Mouse (Mus musculus) heart, postnatal 0 days (tissue): Measurements from ENCODE around the gene Rpap3. TPM values are rescaled to one million over a fixed set of nuclear protein-coding genes. Genes with fewer than 3 reads are reported as not detected.
"Not testable (repeated sequence)": the region's sequence is repeated elsewhere in the genome, so short reads cannot be mapped to it uniquely, and the experiment has no call there.

Source experiments
- ATAC-seq: fragments of 200-750 bp; cut with Nextera tagmentation; 2 replicates; pipeline ENCODE4 v1.8.0; 2017; ENCODE audit warnings: low read depth, moderate number of reproducible peaks, moderate library complexity; ENCODE audit not compliant: insufficient read depth
- DNase-seq: peaks from one replicate; pipeline ENCODE4 v3.0.0-alpha.2; 2016; ENCODE audit warnings: low spot score
- H3K27ac ChIP-seq: fragments of 300-500 bp; sonication (generic); 2 replicates; pipeline ENCODE4 v1.5.1; 2014; ENCODE audit warnings: low read depth, mild to moderate bottlenecking
- H3K27me3 ChIP-seq: fragments of 300-500 bp; sonication (generic); 2 replicates; pipeline ENCODE4 v1.6.1; 2014; ENCODE audit warnings: low read length, mixed read lengths; ENCODE audit not compliant: control insufficient read depth, insufficient read depth
- H3K36me3 ChIP-seq: fragments of 300-500 bp; sonication (generic); replicated peaks from 2 replicates; pipeline ENCODE4 v1.6.1; 2014; ENCODE audit warnings: low read length, mixed read lengths; ENCODE audit not compliant: control insufficient read depth, insufficient read depth
- H3K4me1 ChIP-seq: fragments of 300-500 bp; sonication (generic); 2 replicates; pipeline ENCODE4 v1.6.1; 2014; ENCODE audit warnings: antibody characterized with exemption; ENCODE audit not compliant: control insufficient read depth, insufficient read depth
- H3K4me2 ChIP-seq: fragments of 300-500 bp; sonication (generic); 2 replicates; pipeline ENCODE4 v1.6.1; 2014; ENCODE audit warnings: low read depth, mild to moderate bottlenecking, low read length, moderate library complexity
- H3K4me3 ChIP-seq: fragments of 300-500 bp; sonication (generic); 2 replicates; pipeline ENCODE4 v1.5.1; 2014; ENCODE audit warnings: low read depth, low read length
- H3K9ac ChIP-seq: fragments of 300-500 bp; sonication (generic); replicated peaks from 2 replicates; pipeline ENCODE4 v1.6.1; 2014; ENCODE audit warnings: low read depth, low read length, mixed read lengths
- H3K9me3 ChIP-seq: fragments of 300-500 bp; sonication (generic); replicated peaks from 2 replicates; pipeline ENCODE4 v1.6.1; 2016; ENCODE audit warnings: low read length; ENCODE audit not compliant: control insufficient read depth
- CTCF ChIP-seq: IDR thresholded peaks from 2 replicates; pipeline ENCODE4 v1.5.1; 2016; ENCODE audit warnings: antibody characterized with exemption, control low read depth, low read depth
- EP300 ChIP-seq: IDR thresholded peaks from 2 replicates; pipeline ENCODE4 v1.6.1; 2016; ENCODE audit warnings: antibody characterized with exemption, low read depth
- WGBS: fragments of 180-500 bp; shearing (Covaris S2); extraction: QIAGEN DNeasy Blood & Tissue Kit; methylation state at CpG from one replicate; pipeline ENCODE4 v1.1.7; 2014; 5-methylcytosine and 5-hydroxymethylcytosine counted together
- polyA plus RNA-seq: library from polyadenylated mRNA; unstranded; fragments of >200 nt; fragmentation: Nextera tagmentation; extraction: Ambion mirVana; gene quantifications from 2 replicates; pipeline ENCODE4 v1.2.1, GENCODE M21; 2015
- total RNA-seq: library from RNA; depleted of rRNA; stranded (reverse); fragments of >200 nt; gene quantifications from 2 replicates; pipeline ENCODE4 v1.2.3, GENCODE M21; 2014; ENCODE audit warnings: low replicate concordance

Rpap3 gene
- total and polyA plus RNA-seq, 2 experiments from 2014 or later = 14.7 to 19.5 TPM

DNA sequence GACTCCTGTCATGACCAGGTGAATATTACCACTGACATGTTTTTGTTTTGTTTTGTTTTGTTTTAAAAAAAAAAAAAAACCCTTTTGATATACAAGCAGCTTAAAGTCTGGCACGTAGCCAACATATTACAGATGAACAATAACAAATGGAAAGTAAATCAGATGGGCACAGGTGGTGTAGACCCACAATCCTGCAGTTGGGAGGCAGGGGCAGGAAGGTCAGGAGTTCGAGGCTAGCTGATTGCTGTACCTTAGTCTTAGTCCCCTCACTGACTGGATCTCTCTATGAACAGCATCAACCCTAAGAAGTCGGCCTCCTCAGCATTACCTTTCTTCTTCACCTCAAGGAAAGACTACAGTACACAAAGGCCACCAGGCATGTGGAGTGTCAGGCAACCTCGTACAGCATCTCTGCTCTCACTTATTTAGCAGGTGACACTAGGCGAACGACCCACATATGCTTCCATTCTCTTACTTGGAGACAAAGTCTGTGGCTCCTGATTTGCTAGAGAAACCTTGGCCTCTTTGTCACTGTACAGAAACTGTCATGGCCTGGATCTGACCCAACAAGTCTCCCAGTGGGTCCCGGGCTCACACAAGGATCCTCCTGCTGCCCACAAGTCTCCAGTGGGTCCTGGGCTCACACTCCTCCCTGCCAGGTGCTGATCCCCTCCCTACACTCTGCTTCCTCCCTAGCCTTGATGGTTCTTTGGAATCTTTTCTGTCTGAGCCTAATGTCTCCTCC is 32.2 kb downstream of the Rpap3 start:
- WGBS = 85% methylated on average over 7 of the region's 7 CpGs

DNA sequence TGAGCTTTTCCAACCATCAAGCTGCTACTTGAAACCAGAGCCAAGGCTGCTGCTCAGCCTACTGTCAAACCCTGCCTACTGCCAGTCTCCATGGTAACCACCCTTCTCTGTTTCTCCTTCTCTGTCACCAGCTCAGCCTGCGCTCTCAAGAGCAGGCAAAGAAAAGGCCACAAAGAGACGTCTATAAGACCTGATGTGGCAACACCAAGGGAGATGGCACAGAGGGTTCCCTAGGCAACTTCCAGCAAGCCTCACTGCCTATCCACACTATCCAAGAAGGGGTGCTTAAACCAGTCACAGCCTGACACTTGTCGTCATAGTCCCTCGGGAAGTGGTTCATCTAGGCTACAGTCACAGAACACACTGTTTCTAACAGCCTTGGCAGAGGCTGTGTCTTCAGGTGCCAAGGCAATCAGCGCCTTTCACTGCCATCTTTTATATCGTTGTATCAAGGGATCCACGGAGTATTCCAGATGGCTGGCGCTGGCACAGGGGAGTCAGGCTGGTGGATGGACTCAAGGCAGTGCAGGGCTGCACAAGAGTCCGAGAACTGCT is 33.3 kb downstream of the Rpap3 start:
- Histone ChIP-seq H3K4me2 (no peak overlapping the region), H3K27ac (no peak overlapping the region), H3K4me3 (no peak overlapping the region), H3K27me3 (no peaks in the 10 kb centered on the region), H3K36me3 (peaks cover 35% of the 10 kb centered on the region), H3K4me1 (0 out of 2 replicates have a peak, but pooled peaks cover 10% of the 10 kb centered on the region), H3K9ac (no peak overlapping the region), H3K9me3 (no peaks in the 10 kb centered on the region)
- no peak for TF ChIP-seq CTCF
- WGBS = 73% methylated on average over 9 of the region's 9 CpGs
- ATAC-seq = no peak
- DNase-seq = no peak

More for the DNA sequence above, 32.2 kb downstream of the Rpap3 start:
- no peak for ATAC-seq
- no peak for DNase-seq
- no peak overlapping the region for H3K4me2 ChIP-seq
- H3K4me1 ChIP-seq = 0 out of 2 replicates have a peak, but pooled peaks cover 10% of the 10 kb centered on the region
- no peak overlapping the region for H3K9ac ChIP-seq
- peaks cover 46% of the 10 kb centered on the region for H3K36me3 ChIP-seq
- H3K9me3 ChIP-seq = no peaks in the 10 kb centered on the region
- H3K4me3 ChIP-seq = no peak overlapping the region
- TF ChIP-seq EP300 = no peak
- TF ChIP-seq CTCF = no peak
- no peaks in the 10 kb centered on the region for H3K27me3 ChIP-seq
- no peak overlapping the region for H3K27ac ChIP-seq

DNA sequence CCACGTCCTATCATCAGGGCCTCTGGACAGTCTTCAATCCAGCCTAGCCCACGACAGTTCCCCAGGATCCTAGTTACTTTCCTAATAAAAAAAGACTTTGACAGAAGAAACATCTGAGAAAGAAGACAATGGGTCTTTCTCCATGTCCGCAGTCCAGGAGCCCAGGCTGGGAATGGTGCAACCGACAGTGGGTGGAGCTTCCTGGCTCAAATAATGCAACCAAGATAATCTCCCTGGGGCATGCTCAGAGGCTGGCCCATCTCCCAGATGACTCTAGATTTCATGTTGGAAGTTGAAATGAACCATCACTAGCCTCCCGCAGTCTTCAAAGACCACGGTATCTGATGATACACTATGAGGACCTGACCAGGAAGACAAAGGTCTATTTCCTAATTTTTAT is 35.1 kb downstream of the Rpap3 start:
- H3K27ac ChIP-seq = no peak overlapping the region
- peaks cover 18% of the 10 kb centered on the region for H3K36me3 ChIP-seq
- H3K9me3 ChIP-seq = no peaks in the 10 kb centered on the region
- H3K27me3 ChIP-seq = no peaks in the 10 kb centered on the region
- H3K9ac ChIP-seq = no peak overlapping the region
- no peak for DNase-seq
- H3K4me1 ChIP-seq = 0 out of 2 replicates have a peak, but pooled peaks cover 10% of the 10 kb centered on the region
- no peak overlapping the region for H3K4me3 ChIP-seq
- ATAC-seq = no peak
- no peak overlapping the region for H3K4me2 ChIP-seq
- TF ChIP-seq CTCF (no peak), EP300 (no peak)
- 48% methylated on average over 6 of the region's 6 CpGs for WGBS

DNA sequence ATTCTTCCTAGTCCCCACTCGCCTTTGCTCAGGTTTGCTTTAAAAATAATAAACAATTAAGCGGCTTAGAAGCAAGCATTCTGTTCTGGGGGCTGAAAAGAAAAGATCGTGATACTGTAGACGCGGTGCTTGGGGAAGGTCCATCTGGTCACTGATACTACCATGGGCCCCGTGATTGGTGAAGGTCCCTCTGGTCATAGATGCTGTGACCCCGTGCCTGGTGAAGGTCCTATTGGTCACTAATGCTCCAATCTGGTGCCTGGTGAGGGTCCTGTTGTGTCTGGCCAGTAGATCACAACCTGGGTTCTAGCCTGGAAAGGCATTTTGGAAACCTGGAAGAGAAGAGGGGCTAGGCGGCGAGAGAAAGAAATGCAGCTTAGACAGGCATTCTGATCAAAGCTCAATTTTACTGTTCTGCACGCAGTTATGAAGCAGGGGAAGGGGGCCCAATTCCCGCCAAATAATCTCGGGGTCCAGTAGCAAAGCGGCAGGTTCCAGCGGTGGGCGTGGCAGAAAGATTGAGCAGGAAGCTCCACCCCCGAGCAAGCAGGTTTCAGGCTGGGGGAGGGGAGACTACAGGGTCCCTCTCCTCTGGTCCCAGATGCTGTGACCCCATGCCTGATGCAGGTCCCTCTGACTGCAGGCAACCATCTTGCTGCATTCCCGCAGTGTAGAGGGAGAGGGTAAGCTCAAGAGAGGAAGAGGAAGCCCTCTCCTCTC is 37.3 kb downstream of the Rpap3 start:
- DNase-seq, H3K4me1 ChIP-seq, H3K9ac ChIP-seq, ATAC-seq, H3K4me3 ChIP-seq, H3K27me3 ChIP-seq, H3K9me3 ChIP-seq, H3K36me3 ChIP-seq, H3K27ac ChIP-seq, H3K4me2 ChIP-seq: not testable (repeated sequence)
- 78% methylated on average over 17 of the region's 17 CpGs for WGBS

DNA sequence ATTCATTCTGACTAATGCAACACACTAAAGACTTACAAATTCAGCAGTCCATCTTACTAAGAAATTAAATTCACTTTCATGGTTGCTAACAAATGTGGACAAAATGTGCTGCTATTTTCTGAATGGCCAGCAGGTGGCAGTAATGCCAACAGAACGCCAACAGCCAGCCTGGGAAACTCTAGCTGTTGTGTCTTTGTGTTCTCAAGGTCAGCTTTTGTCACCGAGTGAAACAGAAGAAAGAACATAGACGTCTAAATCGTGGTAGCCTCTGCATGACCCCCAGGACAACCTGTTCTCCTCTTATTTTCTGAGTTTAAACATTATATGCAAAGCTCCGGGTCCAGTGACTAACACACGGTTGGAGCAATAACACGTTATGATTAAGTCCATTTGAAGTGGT is 38.2 kb downstream of the Rpap3 start:
- WGBS = 34% methylated on average over 7 of the region's 7 CpGs
- Histone ChIP-seq H3K4me3 (no peak overlapping the region), H3K27ac (no peak overlapping the region), H3K9me3 (no peaks in the 10 kb centered on the region), H3K36me3 (no peaks in the 10 kb centered on the region), H3K4me2 (no peak overlapping the region), H3K27me3 (no peaks in the 10 kb centered on the region), H3K4me1 (0 out of 2 replicates have a peak, but pooled peaks cover 10% of the 10 kb centered on the region), H3K9ac (no peak overlapping the region)
- DNase-seq (peak; percentile 82), ATAC-seq (no peak)
- TF ChIP-seq EP300 = no peak
- TF ChIP-seq CTCF = peak; percentile 93
